Mouse (Mus musculus) urinary bladder, postnatal 25 days (tissue): ENCODE measurements around the gene Fbxw5.

Source experiments
- DNase-seq: peaks from one replicate; pipeline ENCODE4 v3.0.0; 2022; ENCODE audit warnings: low spot score

Gene Fbxw5

GRCm38 (mm10) chr2:25500576-25501405 lies at the start of gene Fbxw5:
Gene Fbxw5 (plus strand): TSS chr2:25500750.
- DNase-seq, result peak; percentile 69

GRCm38 (mm10) chr2:25450853-25451647 lies 49.5 kb upstream of the Fbxw5 start:
- DNase-seq, result no peak

GRCm38 (mm10) chr2:25452951-25453350 lies 47.6 kb upstream of the Fbxw5 start:
- DNase-seq, result no peak

DNA sequence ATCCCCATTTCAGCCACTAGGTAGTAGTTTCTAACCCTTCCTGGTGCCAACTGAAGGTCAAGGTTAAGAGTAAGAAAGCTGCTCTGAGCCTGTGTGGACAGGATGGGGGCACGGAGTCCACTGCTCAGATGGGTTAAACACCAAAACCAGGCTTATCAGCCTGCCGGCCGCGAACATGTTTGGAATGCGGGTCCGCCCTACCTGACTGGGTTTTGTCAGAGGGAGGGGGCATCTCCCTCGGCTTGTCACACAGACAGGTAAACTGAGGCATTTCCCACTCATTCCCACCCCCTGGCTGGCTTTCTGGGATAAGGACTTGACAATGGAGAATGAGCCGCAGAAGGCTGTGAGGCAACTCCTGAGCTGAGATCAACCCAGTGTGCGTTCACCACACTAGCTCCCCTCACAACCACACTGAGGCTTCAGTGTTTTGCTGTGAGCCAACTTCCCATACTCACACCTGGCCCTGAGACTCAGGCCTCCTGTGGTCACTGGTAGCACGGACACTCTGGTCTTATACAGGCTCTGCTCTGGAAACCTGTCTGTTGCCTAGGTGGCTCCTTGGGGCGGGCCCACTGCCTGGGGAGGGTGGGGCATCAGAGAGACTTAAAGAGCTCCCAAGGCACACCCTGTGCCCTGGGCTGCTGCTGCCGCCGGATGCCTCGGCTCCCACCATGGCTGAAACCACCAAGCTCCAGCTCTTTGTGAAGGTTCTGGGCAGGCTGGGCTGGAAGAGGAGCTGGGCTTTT lies 44.2 kb upstream of the Fbxw5 start, which contains the start of gene Clic3:
TSS of gene Clic3 (plus strand) at position 634 of the 749 bp plus-strand sequence.
- peak; percentile 29 for DNase-seq

DNA sequence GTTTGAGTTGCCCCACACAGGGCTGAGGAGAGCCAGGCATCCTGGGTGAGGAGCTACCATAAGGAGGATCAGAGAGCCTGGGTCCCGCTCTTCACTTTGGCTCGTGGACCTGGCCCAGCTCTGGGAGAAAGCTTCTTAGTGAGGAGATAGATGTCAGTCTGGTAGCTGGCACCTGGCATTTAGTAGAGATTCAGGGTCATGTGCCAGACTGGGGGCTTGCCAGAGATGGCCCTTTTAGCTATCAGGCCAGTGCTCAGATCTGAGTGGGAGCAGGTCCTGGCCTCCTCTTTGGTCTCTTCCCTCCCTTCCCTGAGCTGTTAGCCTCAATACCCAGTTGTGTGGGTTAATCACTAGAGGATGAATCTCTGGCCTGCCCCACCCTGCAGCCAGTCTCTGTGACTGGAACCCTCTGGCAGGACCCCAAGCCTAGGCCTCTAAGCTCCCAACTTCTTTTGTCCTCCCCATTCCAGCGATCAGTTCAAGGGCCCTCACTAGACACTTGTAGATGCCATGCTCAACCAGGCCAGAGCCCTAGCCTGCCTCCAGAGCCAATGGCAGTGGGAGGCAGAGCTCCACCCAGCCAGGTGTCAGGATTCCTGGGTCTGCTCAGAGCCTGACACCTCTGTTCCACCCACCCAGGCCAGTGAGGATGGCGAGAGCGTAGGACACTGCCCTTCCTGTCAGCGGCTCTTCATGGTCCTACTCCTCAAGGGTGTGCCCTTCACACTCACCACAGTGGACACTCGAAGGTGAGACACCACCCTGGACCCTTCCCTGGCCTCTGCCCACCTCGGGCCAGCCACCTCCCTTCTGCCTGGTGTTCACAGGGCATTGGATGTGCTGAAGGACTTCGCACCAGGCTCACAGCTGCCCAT lies 43.3 kb upstream of the Fbxw5 start:
- no peak for DNase-seq

GRCm38 (mm10) chr2:25458911-25459310 lies 41.6 kb upstream of the Fbxw5 start:
- peak; percentile 69 for DNase-seq

DNA sequence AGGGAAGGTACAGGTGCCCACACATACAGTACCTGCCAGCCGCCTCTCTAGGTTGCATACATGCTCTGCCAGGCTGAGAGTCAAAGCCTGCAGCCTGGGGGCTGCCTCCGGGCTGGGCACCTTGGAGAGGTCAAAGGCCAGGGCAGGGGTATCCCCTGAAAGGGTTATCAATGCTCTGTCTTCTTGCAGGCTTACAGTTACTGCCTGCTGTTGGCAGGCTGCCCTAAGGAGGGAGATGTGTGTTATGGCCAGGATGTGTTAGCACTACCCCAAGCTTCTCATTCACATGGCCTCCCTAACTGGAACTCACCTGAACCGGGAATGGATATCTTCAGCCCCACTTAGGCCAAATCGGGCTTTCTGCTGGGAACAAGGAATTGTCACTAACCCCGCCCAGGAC lies 40.4 kb upstream of the Fbxw5 start:
- no peak for DNase-seq

DNA sequence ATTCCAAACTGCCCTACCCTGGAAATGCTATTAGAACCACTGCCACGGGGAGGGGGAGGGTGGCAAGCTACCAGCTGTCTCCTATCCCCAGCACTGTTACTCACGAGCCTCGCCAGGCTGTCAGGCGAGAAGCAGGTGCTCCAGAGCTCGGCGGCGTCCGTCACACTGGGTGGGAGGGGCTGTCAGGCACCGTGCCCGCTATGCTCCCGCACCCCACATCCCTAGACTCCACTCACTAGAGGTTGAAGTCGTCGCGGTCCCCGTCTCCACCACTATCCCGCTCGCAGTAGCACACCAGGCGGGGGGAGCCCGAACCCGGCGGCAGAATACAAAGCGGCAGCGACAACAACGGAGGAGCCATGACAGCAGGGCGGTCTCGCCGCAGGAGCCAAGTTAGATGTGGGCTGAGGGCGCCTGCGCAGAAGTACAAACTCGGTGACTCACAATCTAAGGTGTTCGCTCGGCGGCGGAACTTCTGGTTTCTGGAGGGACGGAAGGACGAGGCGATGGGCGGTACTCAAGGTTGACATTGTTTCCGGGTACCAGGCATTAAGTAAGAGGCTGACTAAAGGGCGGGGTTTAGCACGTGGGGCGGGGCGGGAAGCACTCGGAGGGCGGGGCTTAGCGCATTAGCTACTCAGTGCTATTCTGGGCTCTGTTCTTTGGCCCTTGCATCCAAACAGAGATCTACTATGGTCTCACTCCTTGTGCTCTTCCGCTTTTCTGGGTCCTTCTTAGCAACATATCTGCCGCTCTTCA lies 39.8 kb upstream of the Fbxw5 start, which contains the start of gene Paxx:
TSS of gene Paxx (minus strand) at position 544 of the 759 bp plus-strand sequence.
- peak; percentile 81 for DNase-seq

DNA sequence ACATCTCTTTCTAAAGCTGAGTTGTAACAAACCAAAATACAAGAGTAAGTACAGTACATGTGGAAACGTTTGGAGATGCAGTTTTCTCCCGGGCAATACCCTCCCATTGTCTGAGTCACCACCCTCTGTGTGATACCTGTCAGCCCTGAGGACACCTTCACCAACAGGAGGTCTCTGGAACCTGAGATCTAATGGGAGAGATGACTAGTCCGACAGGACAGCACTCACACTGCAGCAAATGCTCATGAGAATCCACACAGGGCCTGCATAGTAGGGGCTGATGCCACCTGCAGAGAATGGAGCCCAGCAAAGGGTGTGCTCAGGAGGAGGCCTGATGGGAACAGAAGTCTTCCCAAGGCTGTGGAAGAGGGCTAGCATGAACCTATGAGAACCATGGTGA lies 39.1 kb upstream of the Fbxw5 start:
- DNase-seq, result no peak

GRCm38 (mm10) chr2:25463630-25464029 lies 36.9 kb upstream of the Fbxw5 start:
- no peak for DNase-seq

- DNase-seq, result no peak
Measured at GRCm38 (mm10) chr2:25465256-25465655, 35.3 kb upstream of the Fbxw5 start.

DNA sequence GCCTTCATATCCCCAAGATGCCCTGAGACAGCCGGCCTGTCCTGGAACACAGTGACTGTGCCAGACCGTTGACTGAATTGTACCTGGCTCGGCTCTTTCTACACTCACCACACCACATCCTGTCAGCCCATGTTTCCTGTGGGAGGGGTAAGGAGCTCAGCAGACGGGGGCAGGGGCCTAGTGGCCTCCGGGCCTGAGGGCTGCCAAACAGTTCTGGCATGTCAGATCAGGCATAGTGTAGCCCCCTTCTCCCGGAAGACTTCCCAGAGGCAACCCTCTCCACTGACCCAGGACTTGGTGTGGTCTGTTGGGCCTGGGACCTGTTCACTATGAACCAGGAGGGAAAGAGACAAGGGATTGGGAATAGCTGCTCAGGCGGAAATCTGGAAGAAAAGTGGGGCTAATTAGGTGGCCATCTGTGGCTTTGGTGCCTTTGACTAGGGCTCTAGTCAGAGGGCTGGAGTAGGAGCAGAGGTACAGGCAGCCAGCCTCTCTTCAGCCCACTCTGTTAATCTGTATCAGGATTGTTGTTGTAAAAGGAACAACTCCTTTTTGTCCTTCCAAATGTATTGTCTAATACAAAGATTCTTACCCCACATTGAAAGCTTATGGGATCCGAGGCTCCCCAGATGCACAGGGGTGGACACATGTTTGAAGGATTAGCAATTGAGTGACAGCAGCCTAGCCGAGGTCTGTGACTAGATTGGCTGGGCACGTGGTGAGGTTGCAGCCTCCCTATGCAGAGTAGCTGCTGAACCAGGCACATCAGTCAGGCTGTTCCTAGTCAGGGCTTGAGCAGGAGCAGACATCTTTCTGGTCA lies 34.5 kb upstream of the Fbxw5 start:
- DNase-seq, result no peak

DNA sequence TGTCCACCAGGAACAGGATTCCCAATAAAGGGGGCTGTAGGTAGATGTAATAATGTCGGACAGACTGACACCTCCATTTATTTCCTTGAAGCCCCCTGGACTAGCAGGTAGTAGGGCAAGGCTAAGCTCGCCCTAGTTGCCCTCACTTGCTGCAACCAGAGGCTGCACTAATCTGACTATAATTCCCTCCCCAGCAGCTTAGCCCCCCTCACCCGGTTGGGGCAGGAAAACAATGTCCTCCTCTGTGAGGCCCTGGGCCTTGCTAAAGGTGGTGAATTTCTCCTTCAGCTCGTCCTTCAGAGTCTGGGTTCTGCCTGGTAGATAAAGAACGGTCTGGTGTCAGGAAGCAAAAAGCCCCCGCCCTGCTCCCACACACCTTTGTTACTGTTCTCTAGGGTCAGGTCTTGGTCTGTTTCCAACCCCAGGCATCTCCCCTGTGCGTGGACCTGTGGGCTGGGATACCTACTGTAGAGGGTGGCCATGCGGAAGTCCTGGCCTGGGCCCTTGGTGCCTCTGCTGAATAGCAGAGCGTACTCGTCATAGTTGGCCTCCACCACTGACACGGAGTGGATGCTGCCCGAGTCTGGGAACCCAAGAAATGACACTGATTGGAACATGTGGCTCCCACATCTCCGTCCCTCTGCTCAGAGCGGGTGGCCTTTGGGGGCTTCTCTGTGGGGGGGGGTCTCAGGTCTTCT lies 32.8 kb upstream of the Fbxw5 start:
- DNase-seq, result no peak

GRCm38 (mm10) chr2:25468962-25469915 lies 31.3 kb upstream of the Fbxw5 start:
- no peak for DNase-seq

- DNase-seq, result no peak
Measured at GRCm38 (mm10) chr2:25469969-25470368, 30.6 kb upstream of the Fbxw5 start, which contains the start of gene Ptgds. Gene Ptgds (minus strand): TSS chr2:25470046.

DNA sequence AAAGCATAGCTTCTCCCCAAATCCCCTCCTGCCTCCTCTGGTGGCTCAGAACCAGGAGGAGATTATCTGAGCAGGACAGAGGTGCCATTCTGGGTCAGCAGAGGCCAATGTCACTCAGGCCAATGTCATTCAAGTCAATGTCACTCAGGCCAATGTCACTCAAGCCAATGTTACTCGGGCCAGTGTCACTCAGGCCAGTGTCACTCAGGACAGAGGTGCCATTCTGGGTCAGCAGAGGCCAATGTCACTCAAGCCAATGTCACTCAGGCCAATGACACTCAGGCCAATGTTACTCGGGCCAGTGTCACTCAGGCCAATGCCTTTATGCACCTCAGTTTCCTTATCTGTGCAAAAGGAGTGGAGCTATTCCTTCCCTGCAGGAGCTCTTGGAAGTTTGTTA lies 28.0 kb upstream of the Fbxw5 start:
- no peak for DNase-seq

DNA sequence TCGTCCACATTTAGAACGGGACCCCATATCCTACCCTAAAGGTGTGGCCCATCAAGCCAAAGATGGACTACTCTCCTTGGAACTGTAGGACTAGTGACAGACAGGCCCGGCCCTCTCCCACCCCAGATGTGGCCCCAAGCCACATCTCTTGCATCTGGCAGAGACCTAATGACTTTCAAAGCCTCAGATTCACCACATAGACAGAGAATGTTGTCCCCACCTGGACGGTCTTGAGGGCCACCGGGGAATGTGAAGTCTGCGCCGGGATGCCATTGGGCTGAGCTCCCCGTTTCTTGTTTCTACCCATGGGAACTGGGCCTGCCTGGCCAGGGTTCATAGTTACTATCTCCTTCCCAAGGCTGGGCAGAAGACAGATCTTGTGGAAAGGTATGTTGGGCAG lies 23.0 kb upstream of the Fbxw5 start:
- DNase-seq, result no peak
